In genomic region chr8:77987237-77987636, GRCm38 (mm10) we compare ENCODE assay signal across 28 mouse cellular contexts.
A peak's percentile ranks its signal among the peaks of the same experiment; 100 is the strongest.
DNase-seq lines count a peak whose midpoint lies in the region; ATAC-seq and TF ChIP-seq lines count a peak whose summit lies in the region.
"Had no signal": no experiment of that assay in that cellular context is flagged by ENCODE, and none has a peak within 500 bp of the region (broad histone marks: within the 10 kb centered on the region; RNA-seq: fewer than 3 reads in every experiment).

No protein-coding gene starts in this region.

- H3K27me3 ChIP-seq in heart, embryonic 13.5 days (replicated peaks) = no peaks in the 10 kb centered on the region
- H3K27me3 ChIP-seq in liver, embryonic 11.5 days (replicated peaks; ENCODE audit: control insufficient read depth, insufficient read depth, low read length) = no peaks in the 10 kb centered on the region
- no peaks in the 10 kb centered on the region for H3K27me3 ChIP-seq in liver, postnatal 0 days (ENCODE audit: insufficient read depth, low read length)
- no peaks in the 10 kb centered on the region for H3K27me3 ChIP-seq in lung, postnatal 0 days (replicated peaks; ENCODE audit: insufficient read depth, low read length)
- H3K27me3 ChIP-seq: embryonic facial prominence, embryonic 13.5 days; forebrain, embryonic 15.5 days; hindbrain, embryonic 15.5 days; midbrain, embryonic 13.5 days; neural tube, embryonic 13.5 days had no signal

- TF ChIP-seq EP300 in liver, postnatal 0 days (IDR thresholded peaks at IDR 0.05; ENCODE audit: low read depth) = no peak
- no peak for TF ChIP-seq EP300 in lung, postnatal 0 days (IDR thresholded peaks at IDR 0.05)

- H3K4me1 ChIP-seq in heart, embryonic 13.5 days = peaks cover 61% of the 10 kb centered on the region
- H3K4me1 ChIP-seq in liver, embryonic 11.5 days (replicated peaks; ENCODE audit: control insufficient read depth, insufficient read depth, low read length) = no peaks in the 10 kb centered on the region
- H3K4me1 ChIP-seq in liver, postnatal 0 days (ENCODE audit: insufficient read depth) = no peaks in the 10 kb centered on the region
- H3K4me1 ChIP-seq in lung, postnatal 0 days (ENCODE audit: insufficient read depth, low read depth, low read length) = no peaks in the 10 kb centered on the region
- no peaks in the 10 kb centered on the region for H3K4me1 ChIP-seq in lung, adult 2 months (ENCODE audit: control insufficient read depth, insufficient read depth, low read length)
- H3K4me1 ChIP-seq: forebrain, embryonic 10.5 days; forebrain, embryonic 15.5 days; hindbrain, embryonic 10.5 days; hindbrain, embryonic 15.5 days; midbrain, embryonic 13.5 days; neural tube, embryonic 13.5 days had no signal

- H3K36me3 ChIP-seq in heart, embryonic 13.5 days = no peaks in the 10 kb centered on the region
- no peaks in the 10 kb centered on the region for H3K36me3 ChIP-seq in liver, embryonic 11.5 days (ENCODE audit: control insufficient read depth, insufficient read depth, low read length)
- H3K36me3 ChIP-seq in liver, postnatal 0 days (replicated peaks; ENCODE audit: insufficient read depth, low read length) = no peaks in the 10 kb centered on the region
- H3K36me3 ChIP-seq in lung, postnatal 0 days (ENCODE audit: insufficient read depth, low read length) = no peaks in the 10 kb centered on the region
- H3K36me3 ChIP-seq: embryonic facial prominence, embryonic 13.5 days; forebrain, embryonic 10.5 days; forebrain, embryonic 15.5 days; hindbrain, embryonic 10.5 days; hindbrain, embryonic 15.5 days; midbrain, embryonic 13.5 days; neural tube, embryonic 13.5 days had no signal

- H3K4me3 ChIP-seq in heart, embryonic 13.5 days = no peak overlapping the region
- H3K4me3 ChIP-seq in liver, embryonic 11.5 days (ENCODE audit: low read depth, low read length) = no peak overlapping the region
- no peak overlapping the region for H3K4me3 ChIP-seq in liver, postnatal 0 days (ENCODE audit: low read depth, low read length)
- H3K4me3 ChIP-seq in lung, postnatal 0 days (ENCODE audit: low read depth, low read length) = no peak overlapping the region
- no peak overlapping the region for H3K4me3 ChIP-seq in lung, adult 2 months (replicated peaks; ENCODE audit: extremely low read depth, low read depth, low read length)
- H3K4me3 ChIP-seq in gastrocnemius, adult 2 months = no peak overlapping the region
- H3K4me3 ChIP-seq: embryonic facial prominence, embryonic 13.5 days; forebrain, embryonic 10.5 days; forebrain, embryonic 15.5 days; hindbrain, embryonic 10.5 days; hindbrain, embryonic 15.5 days; midbrain, embryonic 13.5 days; neural tube, embryonic 13.5 days had no signal

- DNase-seq in heart, adult 11 months = no peak
- no peak for DNase-seq in liver, embryonic 11.5 days (ENCODE audit: low spot score)
- DNase-seq in liver, postnatal 0 days = no peak
- DNase-seq in lung, postnatal 0 days (ENCODE audit: low spot score) = no peak
- no peak for DNase-seq in lung, adult 2 months
- no peak for DNase-seq in gastrocnemius, adult 2 months
- DNase-seq: adrenal gland, adult 2 months; adrenal gland, postnatal 36 days; B cell, adult 2 months; cerebellum, adult 18-20 months; cerebellum, postnatal 10 days; gastrocnemius, postnatal 36 days; kidney, adult 11 months; kidney, postnatal 25 days; right cerebral cortex, postnatal 4 days; thymus, adult 2 months; thymus, postnatal 4 days had no signal

- no peak for TF ChIP-seq POLR2A in lung, adult 2 months (IDR thresholded peaks at IDR 0.05; ENCODE audit: borderline replicate concordance, extremely low read depth, low read depth, low read length)

- H3K4me2 ChIP-seq in heart, embryonic 13.5 days = no peak overlapping the region
- H3K4me2 ChIP-seq in liver, embryonic 11.5 days = no peak overlapping the region
- no peak overlapping the region for H3K4me2 ChIP-seq in liver, postnatal 0 days (ENCODE audit: low read depth, low read length)
- no peak overlapping the region for H3K4me2 ChIP-seq in lung, postnatal 0 days (replicated peaks; ENCODE audit: low read depth, low read length)
- H3K4me2 ChIP-seq: embryonic facial prominence, embryonic 13.5 days; forebrain, embryonic 15.5 days; hindbrain, embryonic 15.5 days; midbrain, embryonic 13.5 days; neural tube, embryonic 13.5 days had no signal

- no peak for ATAC-seq in heart, embryonic 13.5 days (ENCODE audit: extremely low read depth, insufficient number of reproducible peaks, low FRiP score, low TSS enrichment)
- peak; percentile 63; the same call in 1 of the 2 replicates for ATAC-seq in liver, embryonic 11.5 days (replicated peaks; ENCODE audit: low FRiP score)
- ATAC-seq in liver, postnatal 0 days = no peak
- no peak for ATAC-seq in lung, postnatal 0 days
- ATAC-seq: activated CD4-positive, CD25-positive, alpha-beta regulatory T cell, adult 4 months; forebrain, embryonic 15.5 days; inflammation-experienced regulatory T-cells, adult 6 months; midbrain, embryonic 13.5 days had no signal

- H3K9me3 ChIP-seq in heart, embryonic 13.5 days = no peaks in the 10 kb centered on the region
- H3K9me3 ChIP-seq in liver, embryonic 11.5 days (ENCODE audit: control insufficient read depth, low read length) = no peaks in the 10 kb centered on the region
- H3K9me3 ChIP-seq in liver, postnatal 0 days (ENCODE audit: low read length) = no peaks in the 10 kb centered on the region
- no peaks in the 10 kb centered on the region for H3K9me3 ChIP-seq in lung, postnatal 0 days (ENCODE audit: low read length)
- H3K9me3 ChIP-seq: embryonic facial prominence, embryonic 13.5 days; forebrain, embryonic 10.5 days; forebrain, embryonic 15.5 days; hindbrain, embryonic 10.5 days; hindbrain, embryonic 15.5 days; midbrain, embryonic 13.5 days; neural tube, embryonic 13.5 days had no signal

- no peak overlapping the region for H3K9ac ChIP-seq in heart, embryonic 13.5 days
- H3K9ac ChIP-seq in liver, embryonic 11.5 days (ENCODE audit: low read depth, low read length) = no peak overlapping the region
- no peak overlapping the region for H3K9ac ChIP-seq in liver, postnatal 0 days (replicated peaks)
- H3K9ac ChIP-seq in lung, postnatal 0 days (replicated peaks; ENCODE audit: low read depth) = no peak overlapping the region
- H3K9ac ChIP-seq: embryonic facial prominence, embryonic 13.5 days; forebrain, embryonic 15.5 days; hindbrain, embryonic 15.5 days; midbrain, embryonic 13.5 days; neural tube, embryonic 13.5 days had no signal

- intact Hi-C loops in gastrocnemius, adult 2 months (cut with DNase I) = no loop called here

- TF ChIP-seq CTCF in liver, postnatal 0 days (IDR thresholded peaks at IDR 0.05; ENCODE audit: low read depth) = no peak
- TF ChIP-seq CTCF in lung, postnatal 0 days (IDR thresholded peaks at IDR 0.05) = no peak
- TF ChIP-seq CTCF in lung, adult 2 months (IDR thresholded peaks at IDR 0.05; ENCODE audit: insufficient read depth, low read length) = no peak
- TF ChIP-seq CTCF in gastrocnemius, adult 2 months (IDR thresholded peaks at IDR 0.05) = no peak

- peak overlapping the region; percentile 96 for H3K27ac ChIP-seq in heart, embryonic 13.5 days (replicated peaks)
- no peak overlapping the region for H3K27ac ChIP-seq in liver, embryonic 11.5 days (ENCODE audit: low read depth, low read length)
- H3K27ac ChIP-seq in liver, postnatal 0 days (ENCODE audit: low read depth) = no peak overlapping the region
- H3K27ac ChIP-seq in lung, postnatal 0 days (ENCODE audit: low read length) = 0 out of 2 replicates have a peak overlapping the region, but pooled peaks have one; percentile 64
- no peak overlapping the region for H3K27ac ChIP-seq in gastrocnemius, adult 2 months
- H3K27ac ChIP-seq: embryonic facial prominence, embryonic 13.5 days; forebrain, embryonic 10.5 days; forebrain, embryonic 15.5 days; hindbrain, embryonic 10.5 days; hindbrain, embryonic 15.5 days; macrophage; midbrain, embryonic 13.5 days; neural tube, embryonic 13.5 days had no signal

Comparison
In these comparisons a context has a peak if more than half of its experiments do, and no peak if none do; other contexts are left out.
1. H3K27ac ChIP-seq: peak in heart, embryonic 13.5 days (single experiment) and lung, postnatal 0 days (single experiment); none in liver, embryonic 11.5 days (single experiment), liver, postnatal 0 days (single experiment) and gastrocnemius, adult 2 months (single experiment).